ENCODE assay signal across 22 mouse cellular contexts in genomic region chr6:145804276-145804675, GRCm38 (mm10). TPM values are rescaled to one million over a fixed set of nuclear protein-coding genes. Genes with fewer than 3 reads are reported as not detected.
A peak's percentile ranks its signal among the peaks of the same experiment; 100 is the strongest.
DNase-seq lines count a peak whose midpoint lies in the region; ATAC-seq lines count a peak whose summit lies in the region.
"Had no signal": no experiment of that assay in that cellular context is flagged by ENCODE, and none has a peak within 500 bp of the region (broad histone marks: within the 10 kb centered on the region; RNA-seq: fewer than 3 reads in every experiment).

No protein-coding gene starts in this region.

- H3K27ac ChIP-seq in heart, embryonic 12.5 days (ENCODE audit: poor library complexity, severe bottlenecking), result no peak overlapping the region
- H3K27ac ChIP-seq: embryonic facial prominence, embryonic 15.5 days; forebrain, embryonic 15.5 days; hindbrain, embryonic 10.5 days; limb, embryonic 12.5 days; midbrain, embryonic 12.5 days; neural tube, embryonic 15.5 days had no signal

- no peak overlapping the region for H3K4me3 ChIP-seq in heart, embryonic 12.5 days
- H3K4me3 ChIP-seq: embryonic facial prominence, embryonic 15.5 days; forebrain, embryonic 15.5 days; hindbrain, embryonic 10.5 days; limb, embryonic 12.5 days; midbrain, embryonic 12.5 days; neural tube, embryonic 15.5 days had no signal

- no peaks in the 10 kb centered on the region for H3K27me3 ChIP-seq in heart, embryonic 12.5 days (replicated peaks)
- H3K27me3 ChIP-seq: embryonic facial prominence, embryonic 15.5 days; forebrain, embryonic 15.5 days; limb, embryonic 12.5 days; midbrain, embryonic 12.5 days; neural tube, embryonic 15.5 days had no signal

- peak; percentile 68 for DNase-seq in heart, adult 11 months
- DNase-seq in left cerebral cortex, postnatal 4 days, result peak; percentile 47
- no peak for DNase-seq in left cerebral cortex, postnatal 25 days (ENCODE audit: low spot score in 2 of 2)
- DNase-seq in cerebellum, adult 9-11 months, result peak; percentile 60
- DNase-seq in MN1 (ENCODE audit: low spot score), result no peak
- DNase-seq in urinary bladder, postnatal 36 days (ENCODE audit: low spot score in 2 of 2), result no peak
- DNase-seq: adrenal gland, postnatal 14 days; kidney, adult 8-10 months; kidney, postnatal 10 days; liver, postnatal 0 days; thymus, adult 18-20 months; thymus, postnatal 36 days had no signal

- H3K9ac ChIP-seq in heart, embryonic 12.5 days, result no peak overlapping the region
- H3K9ac ChIP-seq: embryonic facial prominence, embryonic 15.5 days; forebrain, embryonic 15.5 days; limb, embryonic 12.5 days; liver, postnatal 0 days; midbrain, embryonic 12.5 days; neural tube, embryonic 15.5 days had no signal

- H3K36me3 ChIP-seq in heart, embryonic 12.5 days, result peaks cover 14% of the 10 kb centered on the region
- H3K36me3 ChIP-seq: forebrain, embryonic 15.5 days; hindbrain, embryonic 10.5 days; midbrain, embryonic 12.5 days; neural tube, embryonic 15.5 days had no signal

- no peak for ATAC-seq in heart, embryonic 12.5 days (ENCODE audit: insufficient number of reproducible peaks, low FRiP score)
- ATAC-seq: forebrain, embryonic 15.5 days; inflammation-experienced regulatory T-cells, adult 6 months; liver, postnatal 0 days; lung, postnatal 0 days had no signal

- 68% methylated on average over 3 of the region's 3 CpGs for WGBS in heart, embryonic 12.5 days

- no peak overlapping the region for H3K4me2 ChIP-seq in heart, embryonic 12.5 days
- H3K4me2 ChIP-seq: embryonic facial prominence, embryonic 15.5 days; forebrain, embryonic 15.5 days; limb, embryonic 12.5 days; liver, embryonic 11.5 days; midbrain, embryonic 12.5 days; neural tube, embryonic 15.5 days had no signal

- intact Hi-C loops in left cerebral cortex, postnatal 4 days (cut with DNase I), result no loop called here
- intact Hi-C loops in left cerebral cortex, postnatal 25 days (cut with DNase I), result no loop called here

- no peaks in the 10 kb centered on the region for H3K9me3 ChIP-seq in heart, embryonic 12.5 days (replicated peaks)
- H3K9me3 ChIP-seq: embryonic facial prominence, embryonic 15.5 days; forebrain, embryonic 15.5 days; hindbrain, embryonic 10.5 days; limb, embryonic 12.5 days; midbrain, embryonic 12.5 days; neural tube, embryonic 15.5 days had no signal

- peaks cover 62% of the 10 kb centered on the region for H3K4me1 ChIP-seq in heart, embryonic 12.5 days (replicated peaks)
- H3K4me1 ChIP-seq: forebrain, embryonic 15.5 days; midbrain, embryonic 12.5 days had no signal

RNA-seq across cellular contexts. Expression of gene Rassf8, which starts 57.7 kb away (rescaled TPM):
- 8.8 and 10.6 TPM in 2 replicates for polyA plus RNA-seq in heart, embryonic 12.5 days (2016; fragmentation: Nextera tagmentation; extraction: Ambion mirVana)
- 10 to 100 TPM; 14.9 to 18.7 TPM for total RNA-seq in left cerebral cortex, postnatal 4 days (2021)
- 10 to 100 TPM; 18.7 to 19.7 TPM for total RNA-seq in left cerebral cortex, postnatal 25 days (2021)

Comparison
In these comparisons a context has a peak if more than half of its experiments do, and no peak if none do; other contexts are left out.
1. DNase-seq: peak in heart, adult 11 months (single experiment), left cerebral cortex, postnatal 4 days (single experiment) and cerebellum, adult 9-11 months (single experiment); none in left cerebral cortex, postnatal 25 days (0 of 2), MN1 (single experiment) and urinary bladder, postnatal 36 days (0 of 2).